Mouse (Mus musculus) brain, adult 2 months (tissue): Measurements from ENCODE around the gene Pop4.
"Not testable (repeated sequence)": the region's sequence is repeated elsewhere in the genome, so short reads cannot be mapped to it uniquely, and the experiment has no call there.

ENCODE experiments used
- DNase-seq: peaks from one replicate; pipeline ENCODE4 v3.0.0; 2011; ENCODE audit warnings: low read depth, low spot score

Pop4 gene

GRCm38 (mm10) chr7:38270703-38271510 lies at the start of gene Pop4:
Gene Pop4 (minus strand): TSS chr7:38271423.
- DNase-seq, result peak; percentile 96

DNA sequence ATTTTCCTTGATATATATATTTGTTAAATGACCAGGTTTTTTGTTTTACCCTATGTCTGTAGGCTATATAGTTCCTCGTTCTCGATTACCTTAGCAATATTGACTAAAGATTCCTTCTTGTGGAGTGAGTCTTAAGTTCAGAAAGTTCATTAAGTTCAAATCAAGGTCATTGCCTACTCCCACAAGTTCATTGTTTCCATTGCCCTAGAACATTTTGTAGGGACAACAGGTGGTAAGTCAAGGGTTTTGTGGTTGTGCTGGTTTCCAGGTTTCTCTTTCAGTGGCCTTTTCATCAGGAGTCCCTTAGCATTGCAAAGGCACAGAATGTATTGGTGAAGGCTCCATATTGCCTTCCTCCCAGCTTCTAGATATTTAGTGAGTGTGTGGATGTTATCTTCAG lies 49.4 kb upstream of the Pop4 start:
- DNase-seq, result no peak

- DNase-seq, result not testable (repeated sequence)
Observed at GRCm38 (mm10) chr7:38282192-38282591, 11.0 kb upstream of the Pop4 start.

- no peak for DNase-seq
Observed at GRCm38 (mm10) chr7:38272551-38272950, 1.3 kb upstream of the Pop4 start.

DNA sequence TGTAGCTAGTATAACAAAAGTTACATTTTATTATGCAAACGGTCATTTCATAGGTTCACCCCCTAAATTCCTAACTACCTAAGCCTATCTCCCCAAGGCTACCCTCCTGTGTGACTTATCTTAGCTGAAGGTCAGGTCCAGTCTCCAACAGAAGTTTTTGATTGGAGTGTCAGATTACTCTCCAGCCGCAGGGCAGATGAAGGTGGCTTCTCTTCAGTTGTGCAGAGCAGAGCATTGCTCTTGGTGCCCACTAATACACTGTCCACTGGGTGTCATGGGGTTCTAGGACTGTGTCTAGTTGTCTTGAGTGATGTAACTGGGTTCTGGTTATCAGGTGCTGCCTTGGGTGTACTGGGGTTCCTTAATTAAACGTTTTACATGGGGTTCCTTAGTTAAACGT lies 636 bp upstream of the Pop4 start:
- DNase-seq, result no peak

- DNase-seq, result no peak
Observed at GRCm38 (mm10) chr7:38271511-38271811, 238 bp upstream of the Pop4 start.

GRCm38 (mm10) chr7:38267006-38267680 lies 4.1 kb downstream of the Pop4 start:
- DNase-seq, result peak; percentile 88

DNA sequence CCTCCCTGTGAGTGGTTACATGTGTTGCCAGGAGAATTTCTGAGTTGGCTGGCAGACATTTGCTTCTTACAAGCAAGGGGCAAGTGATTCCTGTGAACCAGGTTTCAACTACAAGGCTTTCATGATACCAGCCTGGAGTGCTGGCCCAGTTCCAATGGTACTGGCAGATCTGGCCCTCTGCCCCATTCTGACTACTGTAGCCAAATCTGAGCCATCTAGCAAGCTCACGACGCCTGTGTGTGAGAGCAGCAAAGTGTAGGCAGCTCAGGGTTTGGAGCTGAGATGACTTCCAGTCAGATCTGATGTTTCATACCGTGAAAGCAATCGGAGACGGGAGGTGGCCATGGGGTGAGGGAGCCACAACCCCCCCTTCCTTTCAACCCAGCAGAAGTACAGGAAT lies 8.8 kb downstream of the Pop4 start:
- DNase-seq, result peak; percentile 89

DNA sequence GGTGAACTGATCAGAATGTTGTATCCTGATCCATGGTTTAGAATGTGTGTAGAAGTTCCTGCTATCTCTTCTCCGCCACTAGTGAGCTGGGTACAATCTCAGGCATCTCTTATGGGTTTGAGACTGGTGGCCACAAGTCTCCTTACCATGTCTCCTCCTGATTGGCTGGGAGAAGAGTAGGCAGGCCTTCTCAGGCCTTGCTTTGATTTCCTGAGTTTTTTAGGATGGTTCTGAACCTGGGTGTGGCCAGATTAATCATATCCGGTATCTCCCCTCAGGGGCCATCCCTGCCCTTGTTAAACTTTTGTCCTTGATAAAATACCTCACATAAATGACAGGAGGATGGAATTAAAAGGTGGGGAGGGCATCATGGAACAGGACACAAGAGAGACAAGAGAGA lies 11.6 kb downstream of the Pop4 start:
- no peak for DNase-seq

- DNase-seq, result no peak
Observed at GRCm38 (mm10) chr7:38253441-38253840, 17.8 kb downstream of the Pop4 start.

GRCm38 (mm10) chr7:38251494-38252216 lies 19.6 kb downstream of the Pop4 start:
- peak; percentile 22 for DNase-seq

GRCm38 (mm10) chr7:38242417-38242816 lies 28.8 kb downstream of the Pop4 start:
- no peak for DNase-seq

GRCm38 (mm10) chr7:38237140-38237539 lies 34.1 kb downstream of the Pop4 start:
- no peak for DNase-seq

- no peak for DNase-seq
Observed at GRCm38 (mm10) chr7:38236400-38237105, 34.7 kb downstream of the Pop4 start.

DNA sequence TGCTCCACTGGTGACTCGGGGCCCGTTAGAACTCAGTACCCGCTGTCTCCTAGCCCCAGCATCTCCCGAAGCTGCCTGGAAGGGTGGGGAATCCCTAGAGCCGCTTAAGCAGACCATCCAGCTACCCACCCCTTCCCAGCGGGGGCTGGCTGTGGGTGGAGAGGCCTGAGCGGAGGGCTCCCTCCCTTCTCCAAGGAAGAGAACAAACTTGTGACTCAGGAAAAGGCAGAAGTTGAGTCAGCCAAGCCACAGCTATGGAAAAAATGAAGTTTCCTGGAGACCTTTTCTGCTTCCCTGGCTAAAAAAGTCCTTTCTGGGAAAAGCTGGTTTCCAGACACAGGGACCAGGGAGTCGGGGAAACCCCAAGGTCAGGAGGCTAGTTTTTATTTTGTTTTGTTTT lies 40.9 kb downstream of the Pop4 start:
- peak; percentile 47 for DNase-seq

GRCm38 (mm10) chr7:38228329-38228728 lies 42.9 kb downstream of the Pop4 start:
- DNase-seq, result no peak

DNA sequence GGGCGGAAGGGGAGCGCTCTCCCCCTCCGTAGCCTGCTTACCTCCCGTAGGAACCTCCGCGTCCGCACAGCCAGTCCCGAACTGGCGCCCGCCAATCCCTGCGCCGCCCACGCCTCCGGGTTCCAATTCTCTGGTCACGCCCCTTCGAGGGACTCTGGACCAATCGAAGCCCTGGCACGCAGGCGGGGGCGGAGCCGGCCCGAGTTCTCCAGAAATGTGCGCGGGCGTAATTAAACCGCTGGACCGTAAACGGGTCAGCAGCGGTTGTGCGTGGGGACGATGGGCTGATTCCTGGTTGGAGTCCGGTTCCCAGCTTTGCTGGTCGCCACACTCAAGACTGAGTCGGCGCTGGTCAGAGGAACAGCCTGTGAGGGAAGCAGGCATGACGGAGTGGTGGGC lies 43.3 kb downstream of the Pop4 start, which contains the start of gene Plekhf1:
Gene Plekhf1 (minus strand): TSS at position 117 of the 399 bp plus-strand sequence.
- DNase-seq, result peak; percentile 95

DNA sequence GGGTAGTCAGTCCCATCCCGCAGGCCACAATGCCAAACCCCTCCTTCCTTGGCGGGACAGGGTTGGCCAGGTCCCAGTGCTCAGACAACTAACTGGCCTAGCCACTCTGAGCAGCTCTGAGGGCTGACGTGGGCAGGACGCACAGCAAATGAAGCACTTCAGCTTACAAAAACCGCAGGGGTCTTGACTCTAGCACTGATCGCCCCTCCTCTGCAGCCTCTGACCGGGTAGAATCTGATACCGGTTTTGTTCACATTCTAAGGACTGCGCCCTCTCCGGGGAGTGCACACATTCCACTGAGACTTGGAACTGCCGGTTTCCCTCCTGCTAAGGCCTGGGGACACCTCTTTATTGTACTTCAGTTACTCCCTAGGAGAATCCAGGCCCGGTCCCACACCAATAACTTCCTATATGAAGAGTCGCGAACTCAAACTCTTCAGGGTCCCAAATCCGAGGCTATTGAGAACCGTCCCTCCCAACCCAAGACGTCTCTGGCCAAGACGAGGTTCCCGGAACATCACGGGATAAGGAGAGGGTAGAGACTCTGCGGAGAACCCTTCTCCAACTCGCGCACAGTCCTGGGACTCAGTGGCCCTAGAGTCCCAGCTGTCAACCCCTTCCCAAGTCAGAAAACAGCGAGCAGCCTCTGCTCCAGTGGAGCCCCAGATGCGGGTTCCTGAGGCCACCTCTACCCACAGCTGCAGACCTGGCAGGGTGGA lies 43.9 kb downstream of the Pop4 start:
- peak; percentile 95 for DNase-seq

- DNase-seq, result no peak
Observed at GRCm38 (mm10) chr7:38226226-38226625, 45.0 kb downstream of the Pop4 start.

DNA sequence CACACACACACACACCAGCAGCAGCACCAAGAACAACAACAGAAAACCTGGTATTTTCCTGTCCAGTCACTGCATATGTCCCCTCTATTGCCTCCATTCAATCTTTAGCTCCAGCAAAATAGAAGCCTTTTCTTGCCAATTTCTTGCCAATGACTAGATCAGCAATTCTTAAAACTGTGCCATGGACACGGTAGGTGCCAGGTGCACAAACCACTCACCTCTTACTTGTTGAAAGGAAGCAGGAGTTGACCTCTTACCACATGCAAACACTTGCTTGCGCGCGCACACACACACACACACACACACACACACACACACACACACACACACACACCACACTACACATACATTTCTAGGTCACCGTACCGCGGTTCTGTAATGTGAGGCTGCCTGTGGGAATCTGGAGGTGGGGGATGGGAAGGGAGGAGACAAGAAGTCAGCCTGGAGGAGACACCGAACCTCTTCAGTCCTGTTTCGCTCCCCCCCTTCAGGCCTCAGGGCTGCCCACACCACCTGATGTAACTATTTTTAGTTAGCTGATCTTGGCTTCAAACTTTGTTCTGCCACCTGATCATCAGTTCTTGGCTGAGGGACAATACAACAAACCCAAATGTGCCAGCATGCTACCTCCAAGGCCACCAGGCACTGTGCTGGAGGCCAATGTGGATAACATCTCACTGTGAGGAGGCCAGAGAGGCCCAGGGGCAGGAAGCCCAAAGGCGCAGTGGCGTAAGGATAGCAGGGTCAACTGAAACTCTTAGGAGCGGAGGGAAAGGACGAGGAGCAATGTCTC lies 46.5 kb downstream of the Pop4 start:
- peak; percentile 97 for DNase-seq
